Mouse (Mus musculus) hindlimb bud, embryonic 11.5 days (tissue): ENCODE measurements around the gene Fam222a.

Experiments used
- DNase-seq: peaks from one replicate; pipeline ENCODE4 v3.0.0-alpha.2; 2012; ENCODE audit warnings: low read depth, low spot score; ENCODE audit errors: extremely low spot score

Fam222a gene

DNA sequence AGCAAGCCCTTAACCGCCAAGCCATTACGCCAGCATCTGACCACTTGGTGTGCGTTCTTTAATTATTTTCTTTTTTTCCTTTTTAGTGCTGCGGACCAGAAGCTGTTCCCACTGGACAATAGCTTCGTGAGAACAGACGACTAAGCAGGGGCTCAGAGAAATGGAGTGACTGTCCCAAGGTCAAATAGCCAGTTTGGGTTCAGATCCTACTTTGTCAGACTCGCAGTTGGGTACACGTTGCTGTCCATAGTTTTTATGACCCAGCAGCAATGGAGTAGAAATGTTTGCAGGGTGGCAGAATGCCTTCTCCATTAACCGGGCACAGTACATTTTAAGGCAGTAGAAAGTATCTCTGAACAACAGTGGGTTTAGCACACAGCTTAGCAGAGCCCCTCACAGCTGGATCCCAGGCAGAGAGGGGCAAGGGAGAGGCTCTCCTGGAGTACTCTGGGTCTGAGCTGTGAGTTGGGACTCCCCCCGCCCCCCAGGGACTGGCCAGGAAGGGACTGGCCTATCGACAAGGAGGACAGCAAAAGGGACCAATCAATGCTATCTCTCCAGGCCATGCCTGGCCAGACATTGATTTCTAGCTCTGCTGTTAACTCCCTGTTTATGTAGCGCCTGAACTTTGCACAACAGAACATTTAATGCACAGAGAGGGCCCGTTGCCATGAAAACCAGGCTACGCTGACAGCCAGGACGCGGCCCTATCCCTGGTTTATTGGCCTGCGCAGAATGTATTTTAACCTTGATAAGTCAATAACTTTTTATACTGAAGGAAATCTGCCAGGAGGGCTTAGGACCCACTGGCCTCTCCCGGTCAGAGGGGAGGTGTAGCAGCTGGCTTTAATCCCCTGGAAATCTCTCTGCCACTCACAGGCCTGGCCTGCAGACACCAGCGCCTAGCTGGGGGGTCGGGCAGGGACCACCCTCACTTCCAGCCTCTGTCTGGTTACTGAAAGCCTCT, 9.8 kb upstream of the Fam222a start:
- no peak for DNase-seq

DNA sequence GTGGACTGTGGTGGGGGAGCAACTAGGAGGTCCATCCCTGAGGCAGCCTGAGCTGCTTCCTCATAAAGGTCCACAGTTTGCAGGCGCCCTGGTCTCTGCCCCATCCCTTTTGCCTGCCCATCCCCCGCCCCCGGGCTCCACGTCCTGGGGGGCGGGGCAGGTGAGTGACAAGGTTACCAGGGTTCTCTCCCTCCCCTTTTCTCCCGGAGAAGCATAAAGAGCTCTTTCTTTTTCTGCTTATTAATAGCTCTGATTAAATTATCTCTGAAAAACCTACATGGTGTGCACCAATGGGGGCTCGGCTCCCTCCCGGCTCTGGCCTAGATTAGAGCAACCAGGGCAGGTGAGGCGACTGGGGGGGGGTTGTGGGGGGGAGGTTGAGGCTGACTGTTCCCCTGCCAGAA, 7.3 kb upstream of the Fam222a start:
- DNase-seq, result no peak

DNA sequence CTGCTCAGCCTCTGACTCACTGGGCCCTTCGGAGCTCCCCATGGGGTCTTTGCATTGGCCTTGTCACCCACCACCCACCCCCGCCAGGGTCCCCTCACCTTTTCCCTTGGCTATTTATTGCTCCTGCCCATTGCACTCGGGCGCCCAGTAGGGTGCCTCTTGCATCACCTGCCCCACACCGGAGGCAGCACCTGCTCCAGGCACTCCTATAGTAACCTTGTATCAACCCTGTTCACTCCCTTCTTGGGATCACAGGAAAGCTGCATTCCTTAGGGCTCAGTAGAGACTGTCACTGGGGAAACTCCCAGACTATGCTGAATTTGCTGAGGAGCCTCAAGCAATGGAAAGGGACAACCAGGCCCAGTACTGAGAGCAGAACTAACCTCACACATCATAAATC, 6.9 kb upstream of the Fam222a start:
- no peak for DNase-seq

DNA sequence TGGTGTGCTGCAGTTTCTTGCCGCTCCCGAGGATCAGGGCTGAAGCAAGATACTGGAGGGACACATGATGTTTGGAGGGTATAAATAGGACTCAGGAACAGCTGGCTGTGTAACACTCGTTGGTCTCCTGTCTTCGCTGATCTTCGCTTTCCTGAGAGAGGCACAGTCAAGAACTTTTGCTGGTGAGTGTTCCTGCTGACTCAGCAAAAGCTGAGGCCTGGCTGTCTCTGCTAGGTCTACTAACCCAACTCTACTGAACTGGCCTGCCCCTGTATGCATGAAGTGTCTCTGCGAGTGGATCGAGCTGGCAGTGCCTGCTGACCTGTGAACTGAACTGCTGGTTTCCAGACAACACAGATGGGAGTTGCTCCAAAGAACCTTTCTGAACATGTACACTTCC, 3.8 kb upstream of the Fam222a start:
- DNase-seq, result no peak

DNA sequence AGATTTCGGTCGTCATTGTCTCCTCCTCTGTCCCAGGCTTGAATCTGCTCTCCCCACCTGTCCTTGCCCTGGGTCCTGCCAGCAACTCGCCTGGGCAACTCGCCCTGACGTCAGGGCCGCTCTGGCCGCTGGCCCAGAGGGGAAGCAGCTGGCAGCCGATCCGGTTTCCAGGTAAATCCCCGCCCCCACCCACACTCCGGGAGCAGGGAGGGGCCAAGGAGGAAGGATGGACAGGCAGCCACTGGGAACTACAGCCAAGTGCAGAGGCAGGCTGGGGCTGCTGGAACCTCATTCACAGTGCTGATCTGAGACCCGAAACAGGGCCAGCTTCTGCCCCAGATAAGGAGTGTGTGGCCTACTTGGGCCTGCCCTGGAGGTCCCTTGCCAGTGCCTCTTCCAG, 2.5 kb upstream of the Fam222a start:
- DNase-seq, result no peak

DNA sequence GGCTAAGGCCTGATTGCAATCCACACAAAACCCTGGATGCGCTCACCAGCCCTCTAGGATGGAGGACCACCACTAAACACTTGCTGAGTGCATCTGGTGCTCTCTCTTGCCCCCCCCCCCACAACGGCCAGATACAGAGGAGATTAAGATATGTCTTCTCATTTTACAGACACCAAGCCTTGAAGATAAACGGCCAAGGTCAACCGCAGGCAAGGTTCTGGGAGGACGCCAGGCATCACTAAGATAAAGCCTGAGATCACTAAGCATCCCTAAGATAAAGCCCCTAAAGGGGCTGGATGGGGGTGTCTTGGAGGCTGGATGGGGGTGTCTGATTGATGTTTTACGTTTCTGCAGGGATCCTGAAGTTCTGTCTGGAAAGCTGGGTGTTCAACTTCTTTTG, 2.1 kb upstream of the Fam222a start:
- no peak for DNase-seq

DNA sequence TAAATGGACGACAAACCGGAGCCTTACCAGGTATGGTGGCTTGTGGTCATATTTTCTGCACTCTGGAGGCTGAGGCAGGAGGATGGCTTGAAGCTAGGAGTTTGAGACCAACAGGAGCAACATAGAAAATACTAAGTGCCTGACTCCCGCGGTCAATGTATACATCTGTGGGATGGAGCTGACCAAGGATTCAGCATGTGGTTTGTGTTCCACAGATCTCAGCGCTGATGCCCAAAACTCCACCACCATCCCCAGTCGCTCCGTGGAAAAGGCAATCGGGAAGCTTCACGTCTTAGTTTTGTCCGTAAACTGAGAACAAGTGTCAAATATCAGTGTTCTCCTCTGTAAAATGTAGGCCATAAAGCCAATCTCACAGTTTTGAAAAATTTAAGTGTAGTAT, 1.4 kb upstream of the Fam222a start:
- no peak for DNase-seq

DNA sequence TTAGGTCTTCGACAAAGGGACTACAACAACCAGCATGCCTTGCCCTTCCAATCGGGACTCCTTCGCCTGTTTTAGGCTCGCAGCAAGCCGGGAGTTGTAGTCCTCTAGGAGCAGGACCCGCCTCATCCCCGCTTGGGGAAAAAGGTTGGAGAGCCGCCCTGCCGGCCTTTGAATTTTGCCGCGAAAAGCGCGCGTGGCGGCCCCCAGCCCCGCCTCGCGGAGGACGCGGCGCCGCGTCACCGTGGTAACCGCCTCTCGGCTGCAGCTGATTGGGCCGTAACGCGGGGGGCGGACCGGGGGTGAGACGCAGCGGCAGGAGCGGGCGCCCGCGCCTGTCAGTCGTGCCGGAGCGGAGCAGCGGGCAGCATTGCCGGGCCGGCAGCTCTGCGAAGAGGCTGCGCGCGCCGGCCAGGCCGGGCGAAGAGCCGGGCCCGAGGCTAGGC, 720 bp upstream of the Fam222a start:
- DNase-seq, result peak; percentile 90

DNA sequence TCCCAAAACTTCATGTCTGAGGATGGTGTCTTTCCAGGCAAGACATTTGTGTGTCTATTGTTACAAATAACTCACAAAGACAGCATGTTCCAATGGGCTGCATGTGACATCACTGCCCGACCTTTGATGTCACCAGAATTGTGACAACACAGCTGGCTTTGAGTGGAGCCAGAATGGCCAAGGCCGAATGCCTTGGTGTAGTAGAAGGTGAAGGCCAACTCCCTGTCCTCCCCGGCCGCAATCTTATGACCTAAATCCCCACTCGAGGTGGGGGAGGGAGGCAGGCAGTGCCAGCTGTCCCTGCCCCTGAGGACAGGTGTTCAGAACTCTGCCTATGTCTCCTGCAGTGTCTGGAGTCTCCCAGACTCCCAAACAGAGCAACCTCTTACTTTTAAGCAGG, 1.0 kb downstream of the Fam222a start:
- DNase-seq, result no peak

DNA sequence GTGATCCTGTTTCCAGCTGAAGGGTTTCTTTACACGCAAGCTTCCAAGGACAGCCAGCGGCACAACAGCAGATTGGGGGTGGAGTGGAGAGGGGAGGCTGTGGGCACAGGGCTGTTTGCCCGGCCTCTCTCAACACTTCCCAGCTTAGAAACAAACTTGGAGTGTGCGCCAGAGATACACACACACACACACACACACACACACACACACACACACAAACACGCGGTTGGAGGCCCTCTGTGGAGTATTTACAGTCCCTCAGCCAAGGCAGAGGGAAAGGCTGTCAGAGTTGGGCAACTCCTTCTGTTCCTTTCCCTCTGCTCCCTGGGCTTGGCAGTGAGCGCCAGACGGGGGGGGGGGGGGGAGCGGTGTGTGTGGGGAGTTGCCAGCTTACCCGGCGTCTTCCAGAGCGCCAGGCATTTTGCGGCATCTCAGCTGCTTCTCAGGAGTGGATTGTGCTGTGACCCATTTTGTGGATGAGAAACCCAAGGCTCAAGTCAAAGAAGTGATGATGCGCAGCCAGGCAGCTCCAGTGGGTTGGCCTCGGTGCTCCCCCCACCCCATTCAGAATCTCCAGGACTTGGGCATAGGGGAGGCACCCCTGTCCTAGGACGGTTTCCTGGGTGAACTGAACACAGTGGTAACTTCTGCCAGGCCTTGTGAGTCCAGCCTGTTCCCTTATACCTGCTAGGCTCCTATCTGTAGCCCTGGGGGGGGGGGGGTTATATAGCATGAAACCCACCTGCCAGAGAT, 2.3 kb downstream of the Fam222a start:
- no peak for DNase-seq

DNA sequence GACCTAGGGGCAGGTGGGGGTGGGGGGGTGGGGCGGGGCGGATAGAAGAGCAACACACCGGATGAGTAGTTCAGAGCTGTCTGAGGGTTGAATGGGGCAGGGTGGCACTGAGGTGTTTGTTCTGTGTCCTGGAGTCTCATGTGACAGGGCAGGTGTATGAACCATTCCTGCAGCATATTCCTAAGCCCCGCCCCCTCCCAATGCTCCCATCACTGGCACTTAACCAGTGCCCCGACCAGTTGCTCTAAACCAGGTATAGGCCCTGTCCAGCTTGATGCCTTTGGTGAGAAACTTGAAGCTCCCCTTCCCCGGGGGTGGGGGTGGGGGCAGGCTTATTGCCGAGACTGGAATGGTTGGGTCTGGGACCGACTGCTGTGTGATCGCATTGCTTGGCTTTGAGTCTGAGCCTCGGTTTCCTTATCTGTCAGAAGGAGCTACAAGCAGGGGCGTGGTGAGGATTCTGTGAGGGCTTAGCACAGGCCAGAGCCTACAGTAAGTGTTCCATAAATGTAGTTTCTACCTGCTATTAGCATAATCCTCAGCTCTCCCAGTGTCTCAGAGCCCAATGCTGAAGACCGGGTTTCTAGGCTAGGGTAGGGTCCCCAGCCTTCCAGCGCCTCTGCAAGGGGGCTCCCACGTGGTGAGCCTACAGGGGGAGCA, 3.1 kb downstream of the Fam222a start:
- no peak for DNase-seq

DNA sequence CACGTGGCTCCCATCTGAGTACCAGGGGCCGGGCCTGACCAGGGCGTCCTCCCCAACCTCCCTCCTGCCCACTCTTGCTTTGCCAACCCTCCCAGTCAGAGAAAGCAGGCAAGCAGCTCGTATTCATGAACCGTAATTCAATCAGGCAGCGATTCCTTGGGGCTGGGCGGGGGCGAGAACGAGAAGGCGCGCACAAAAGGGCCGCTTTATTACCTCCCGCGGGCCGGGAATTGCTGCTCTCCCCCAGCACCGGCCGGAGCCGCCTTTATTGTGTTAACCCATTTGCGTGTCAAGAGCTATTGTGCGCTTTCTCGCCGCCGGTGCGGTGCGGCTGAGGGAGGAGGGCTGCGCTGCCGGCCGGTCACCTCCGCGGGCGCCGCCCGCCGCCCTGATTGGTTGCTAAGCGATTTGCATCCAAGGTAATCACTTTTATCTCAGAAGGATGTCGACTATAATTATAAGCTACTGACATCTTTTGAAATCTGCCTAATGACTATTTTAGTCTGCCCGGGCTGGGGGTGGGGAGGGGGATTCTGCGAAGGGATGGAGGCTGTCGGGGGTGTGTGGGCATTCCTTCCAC, 3.7 kb downstream of the Fam222a start:
- DNase-seq, result no peak

DNA sequence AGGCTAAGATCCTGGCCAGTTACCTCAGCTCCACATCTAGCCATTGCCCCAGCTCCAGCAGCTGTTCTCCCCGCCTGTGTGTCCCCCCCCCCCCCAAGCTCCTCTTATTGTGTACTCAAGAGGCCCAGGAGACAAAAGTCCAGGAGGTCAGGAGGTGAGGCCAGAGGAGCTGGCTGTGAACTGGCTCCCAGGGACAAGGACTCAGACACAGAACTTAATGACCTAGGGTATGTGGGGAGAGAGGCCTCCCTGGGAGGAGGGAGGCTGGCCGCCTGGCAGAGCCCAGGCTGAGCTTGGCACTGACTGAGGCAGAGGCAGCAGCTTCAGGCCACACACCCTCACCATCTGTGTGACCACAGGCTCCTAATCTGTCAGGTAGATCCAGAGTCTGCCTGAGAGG, 5.2 kb downstream of the Fam222a start:
- no peak for DNase-seq

DNA sequence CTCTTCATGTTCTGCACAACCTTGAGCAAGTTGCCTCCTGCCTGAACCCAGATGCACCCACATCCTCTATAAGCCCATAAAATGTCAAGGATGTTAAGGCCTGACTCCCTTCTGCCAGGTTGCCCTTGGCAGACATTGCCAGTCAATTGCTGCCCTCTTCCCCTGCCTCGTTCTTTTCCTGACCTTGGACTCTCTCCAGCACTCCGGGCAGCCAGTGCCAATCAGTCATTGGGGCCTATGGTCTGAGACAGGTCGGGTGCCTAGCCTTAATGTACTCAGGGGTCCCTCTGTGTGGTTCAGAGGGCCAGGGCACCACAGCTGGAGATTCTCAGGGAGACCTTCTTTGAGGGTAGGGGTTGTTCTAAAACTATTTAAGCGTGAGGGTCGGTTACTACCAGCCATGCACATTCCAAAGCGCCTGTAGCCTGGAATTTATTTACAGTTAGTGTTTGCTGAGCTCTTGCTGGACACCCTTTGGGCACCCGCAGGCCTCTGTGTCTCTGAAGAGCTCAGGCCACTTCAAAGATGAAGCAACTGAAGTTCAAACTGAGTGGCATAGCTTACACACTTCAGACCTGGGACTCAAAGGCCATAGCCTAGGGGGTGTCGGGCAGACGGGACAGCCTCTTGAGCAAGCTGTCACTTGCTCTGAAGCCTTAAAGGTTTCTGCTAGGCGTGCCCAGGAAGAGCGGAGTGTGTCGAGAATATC, 6.3 kb downstream of the Fam222a start:
- DNase-seq, result no peak

DNA sequence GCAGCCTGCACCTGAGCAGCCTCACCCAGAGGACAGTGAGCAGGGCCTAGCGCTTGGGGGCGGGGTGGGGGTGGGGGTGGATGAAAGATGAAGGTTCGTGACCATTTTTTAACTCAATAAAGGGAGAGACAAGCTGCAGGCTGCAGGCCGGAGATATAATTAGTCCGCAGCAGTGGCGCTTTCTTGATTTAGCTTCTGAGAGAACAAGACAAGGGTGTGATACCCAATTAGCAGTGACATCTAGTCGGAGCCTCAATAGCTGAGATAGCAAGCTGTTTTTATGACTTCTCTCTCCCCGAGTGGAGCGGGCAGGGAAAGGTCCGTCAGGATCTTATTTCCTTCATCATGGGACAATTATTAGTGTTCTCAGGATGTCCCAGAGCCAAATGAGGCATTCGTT, 7.2 kb downstream of the Fam222a start:
- DNase-seq, result no peak

DNA sequence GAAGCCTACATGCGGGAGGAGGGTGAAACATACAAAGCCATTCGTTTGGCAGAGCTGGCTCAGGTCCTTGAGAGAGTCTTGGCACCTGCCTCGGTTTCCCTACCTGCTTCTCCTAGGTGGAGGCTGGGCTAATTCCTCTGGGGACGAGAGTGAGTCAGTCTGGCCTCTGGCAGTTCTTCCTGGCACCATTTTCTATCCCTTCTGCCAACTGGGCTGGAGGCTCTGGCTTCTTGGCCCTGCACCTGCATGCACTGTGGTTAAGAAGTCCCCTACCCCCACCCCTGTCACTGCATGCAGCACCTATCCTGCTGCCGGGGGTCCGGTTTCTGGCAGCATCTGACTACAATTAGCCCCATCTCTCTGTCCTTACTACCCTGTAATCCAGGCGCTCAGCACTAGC, 7.7 kb downstream of the Fam222a start:
- no peak for DNase-seq

DNA sequence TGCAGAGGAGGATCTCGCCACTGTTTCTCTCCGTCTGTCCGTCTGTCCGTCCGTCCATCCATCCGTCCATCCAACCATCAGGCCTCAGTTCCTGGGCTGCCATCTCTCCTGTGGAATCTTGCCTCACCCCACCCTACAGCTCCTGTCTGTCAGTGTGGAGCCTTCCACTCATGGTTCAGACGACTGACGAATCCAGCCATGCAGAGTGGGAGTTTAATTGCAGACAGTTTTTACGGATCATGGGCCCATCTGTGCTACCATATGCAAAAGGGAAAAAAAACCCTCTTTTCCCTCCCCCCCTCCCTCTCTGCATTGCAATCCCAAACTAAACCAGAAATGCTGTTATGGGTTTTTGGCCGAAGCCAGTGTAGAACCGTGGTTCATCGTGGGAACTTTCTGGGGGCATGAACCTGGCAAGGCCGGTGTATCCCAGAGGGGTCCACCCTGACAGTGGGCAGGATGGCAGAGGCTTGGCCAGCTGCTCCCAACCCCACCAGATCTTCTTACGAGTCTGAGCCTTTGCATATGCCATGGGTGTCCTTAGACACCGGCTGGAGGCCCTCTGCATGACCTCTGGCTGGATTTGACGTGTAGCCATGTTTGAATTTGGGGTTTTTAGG, 8.3 kb downstream of the Fam222a start:
- DNase-seq, result no peak

DNA sequence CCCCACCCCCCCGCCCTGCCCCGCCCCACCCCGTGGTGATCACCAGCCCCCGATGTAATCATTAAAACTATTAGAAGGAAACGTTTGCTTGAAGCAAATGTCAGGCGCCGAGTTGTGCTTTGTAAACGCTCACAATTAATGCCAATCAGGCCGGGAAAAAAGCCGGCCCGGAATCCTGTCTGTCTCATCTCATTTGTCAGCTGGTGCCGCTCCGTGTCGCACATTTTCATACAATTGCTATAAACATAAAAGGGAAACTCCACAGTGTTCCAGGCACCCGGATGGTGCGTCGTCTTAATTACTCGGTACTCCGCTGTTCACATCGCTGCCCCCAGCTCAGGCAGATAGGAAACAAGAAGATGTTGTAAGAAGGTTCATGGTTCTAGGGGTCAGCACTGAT, 10.5 kb downstream of the Fam222a start:
- DNase-seq, result no peak

DNA sequence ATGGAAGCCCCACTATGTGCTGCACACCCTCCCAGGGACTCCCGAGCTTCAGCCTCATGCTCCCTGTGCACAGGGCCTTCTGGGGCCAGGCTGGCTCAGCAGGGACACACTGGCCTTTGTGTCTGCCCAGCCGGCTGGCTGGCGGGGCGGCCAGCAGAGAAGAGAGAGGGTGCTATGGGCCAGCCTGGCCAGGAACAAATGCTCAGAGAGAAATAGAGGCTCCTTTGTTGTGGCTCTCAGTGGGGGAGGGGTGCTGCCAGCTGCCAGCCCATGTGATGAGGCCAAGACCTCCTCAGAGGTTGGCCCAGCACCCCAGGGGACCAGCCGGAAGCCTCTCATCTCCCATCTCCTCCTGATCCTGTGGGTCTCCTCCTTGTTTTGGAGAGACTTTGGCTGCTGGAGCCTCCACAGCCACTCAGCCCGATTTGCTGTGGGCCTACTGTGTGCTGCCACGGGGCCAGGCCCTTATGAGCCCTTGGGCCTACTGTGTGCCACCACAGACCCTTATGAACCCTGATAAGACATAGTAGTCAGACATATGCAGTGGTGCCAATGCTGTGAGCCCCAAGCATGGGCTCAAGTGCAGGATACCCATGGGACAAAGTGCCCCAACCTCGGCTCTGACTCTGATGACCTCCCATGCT, 12.0 kb downstream of the Fam222a start:
- no peak for DNase-seq

DNA sequence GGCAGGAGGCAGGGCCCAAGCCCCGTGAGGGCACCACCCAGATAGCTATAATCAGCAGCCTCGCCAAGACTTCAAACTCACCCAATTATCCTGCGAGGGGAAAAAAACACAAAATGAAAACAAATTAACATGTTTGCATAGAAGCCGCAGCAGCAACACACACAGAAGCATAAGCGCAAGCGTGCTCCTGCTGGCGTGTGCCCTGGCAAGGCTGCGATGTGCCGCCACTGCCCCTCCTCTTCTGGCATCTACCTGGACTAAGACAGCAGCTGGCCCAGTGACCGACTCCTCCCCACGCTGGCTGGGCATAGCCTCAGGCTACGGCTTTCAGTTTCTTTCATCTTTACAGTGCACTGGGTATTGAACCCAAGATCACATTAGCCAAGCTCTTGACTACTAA, 13.7 kb downstream of the Fam222a start:
- DNase-seq, result no peak
